Mouse (Mus musculus) kidney, adult 2 months (tissue): ENCODE results near the gene Slc34a3.

ENCODE experiments used
- CTCF ChIP-seq: fragments of 200-500 bp; conservative IDR thresholded peaks from 2 replicates; pipeline ENCODE4 v1.5.1; 2011; ENCODE audit warnings: low read depth, mild to moderate bottlenecking, control low read depth, low read length, moderate library complexity, mixed read lengths; ENCODE audit not compliant: insufficient read depth, insufficient read length
- POLR2A ChIP-seq: fragments of 200-500 bp; IDR thresholded peaks from one replicate; pipeline ENCODE4 v1.6.1; 2011; ENCODE audit warnings: low read depth, low read length, control low read depth

DNA sequence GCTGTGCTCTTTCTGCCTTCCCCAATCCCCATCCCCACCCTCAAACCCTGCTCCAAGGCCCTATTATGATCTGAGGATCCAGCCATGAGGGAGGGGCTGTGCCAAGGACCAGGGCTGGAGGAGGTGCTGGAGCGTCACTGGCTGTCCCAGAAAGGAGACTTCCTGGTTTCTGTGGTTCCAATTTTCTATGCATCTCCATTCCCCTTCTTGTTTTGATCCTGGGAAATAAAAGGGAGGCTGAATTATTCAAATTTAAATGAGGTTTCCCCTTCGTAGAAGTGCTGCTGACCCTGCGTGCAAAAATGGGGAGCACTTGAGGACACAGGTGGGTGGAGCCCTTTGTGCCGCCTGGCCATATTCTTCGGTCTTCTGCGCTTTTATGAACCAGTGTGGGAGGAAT, 51.5 kb downstream of the Slc34a3 start:
- TF ChIP-seq CTCF = no peak
- no peak for TF ChIP-seq POLR2A
